ENCODE assay signal across 8 mouse cellular contexts in the genomic region with DNA sequence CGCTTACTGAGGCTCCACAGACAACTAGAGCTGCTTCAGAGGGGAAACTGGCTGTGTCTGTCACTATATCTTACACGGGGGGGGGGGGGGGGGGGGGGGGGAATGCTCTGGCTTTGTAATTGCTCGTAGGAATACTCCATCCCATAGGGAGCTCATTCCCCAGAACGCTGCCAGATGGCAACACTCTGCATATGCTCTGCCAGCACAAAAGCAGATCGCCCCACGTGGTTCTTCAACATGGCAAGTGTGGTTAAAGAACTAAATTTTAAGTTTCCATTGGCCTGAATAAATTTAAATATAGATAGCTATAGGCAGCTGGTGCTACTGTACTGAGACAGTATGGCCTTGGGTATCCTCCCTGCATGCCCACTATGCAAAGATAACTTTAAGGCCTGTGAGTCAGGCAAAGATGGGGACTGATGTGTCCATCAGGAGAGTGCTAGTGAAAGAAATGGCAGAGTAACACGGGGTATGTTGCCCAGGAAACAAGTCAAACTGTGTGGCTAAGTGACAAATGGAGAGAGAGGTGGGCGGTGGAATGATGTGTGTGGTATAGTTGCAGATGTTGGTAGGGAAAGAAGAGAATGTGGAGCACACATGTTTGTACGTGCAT. TPM values are rescaled to one million over a fixed set of nuclear protein-coding genes. Genes with fewer than 3 reads are reported as not detected.
DNase-seq lines count a peak whose midpoint lies in the region; ATAC-seq and TF ChIP-seq lines count a peak whose summit lies in the region.
"Had no signal": no experiment of that assay in that cellular context is flagged by ENCODE, and none has a peak within 500 bp of the region (broad histone marks: within the 10 kb centered on the region; RNA-seq: fewer than 3 reads in every experiment).

No protein-coding gene starts in this region.

- intact Hi-C loops in left cerebral cortex, adult 2 months (cut with DNase I), result loop anchor here (2.0 to 10.0 kb wide), 2 partner anchors 49 to 427 kb away; partner anchors contain the start of gene Det1

- peak; percentile 68; the same call in 1 of the 2 replicates for ATAC-seq in neural tube, embryonic 12.5 days (ENCODE audit: low FRiP score, low read depth)

- no peak for DNase-seq in neural tube, embryonic 10.5 days (ENCODE audit: extremely low spot score, low spot score)
- peak; percentile 44 to 66 for DNase-seq in frontal cortex, postnatal 10 days (ENCODE audit: low spot score in 2 of 2)
- peak; percentile 55 to 59 for DNase-seq in left cerebral cortex, adult 2 months (ENCODE audit: extremely low spot score in 1 of 2, low spot score in 2 of 2)
- peak; percentile 82 for DNase-seq in telencephalon, adult 2 months (ENCODE audit: low read depth, low spot score)
- DNase-seq in embryo, embryonic 9.5 days (ENCODE audit: extremely low spot score), result no peak
- no peak for DNase-seq in embryo, embryonic 10 days (ENCODE audit: low spot score)
- DNase-seq: kidney, adult 18-20 months had no signal

- H3K27ac ChIP-seq in neural tube, embryonic 12.5 days, result no peak overlapping the region
- H3K27ac ChIP-seq in left cerebral cortex, adult 2 months, result no peak overlapping the region

- 0 out of 2 replicates have a peak, but pooled peaks cover 6% of the 10 kb centered on the region for H3K27me3 ChIP-seq in neural tube, embryonic 12.5 days (replicated peaks)

- no peak overlapping the region for H3K9ac ChIP-seq in neural tube, embryonic 12.5 days

- H3K36me3 ChIP-seq in neural tube, embryonic 12.5 days, result peaks cover 2% of the 10 kb centered on the region

- 0 out of 2 replicates have a peak, but pooled peaks cover 4% of the 10 kb centered on the region for H3K4me1 ChIP-seq in neural tube, embryonic 12.5 days

- 48% methylated on average over 8 of the region's 9 CpGs for WGBS in neural tube, embryonic 12.5 days

- no peak overlapping the region for H3K4me3 ChIP-seq in neural tube, embryonic 12.5 days
- H3K4me3 ChIP-seq in left cerebral cortex, adult 2 months, result no peak overlapping the region

- no peaks in the 10 kb centered on the region for H3K9me3 ChIP-seq in neural tube, embryonic 12.5 days

- no peak for TF ChIP-seq CTCF in left cerebral cortex, adult 2 months (IDR thresholded peaks at IDR 0.05)

- no peak overlapping the region for H3K4me2 ChIP-seq in neural tube, embryonic 12.5 days (replicated peaks)

RNA-seq across cellular contexts. Expression of gene Mrpl46, which starts 14.6 kb away (rescaled TPM):
- polyA plus RNA-seq in neural tube, embryonic 12.5 days (2016; fragmentation: Nextera tagmentation; extraction: Ambion mirVana), result 61.3 and 65.2 TPM in 2 replicates
- total RNA-seq in left cerebral cortex, adult 2 months (2021), result 10 to 100 TPM; 30.2 to 37.1 TPM

RNA-seq across cellular contexts. Expression of gene Mrps11, which starts 15.0 kb away (rescaled TPM):
- 70.1 and 70.8 TPM in 2 replicates for polyA plus RNA-seq in neural tube, embryonic 12.5 days (2016; fragmentation: Nextera tagmentation; extraction: Ambion mirVana)
- 10 to 100 TPM; 34.6 to 42.3 TPM for total RNA-seq in left cerebral cortex, adult 2 months (2021)

RNA-seq across cellular contexts. Expression of gene Det1, which starts 49.1 kb away (rescaled TPM):
- 19.7 TPM in 2 replicates for polyA plus RNA-seq in neural tube, embryonic 12.5 days (2016; fragmentation: Nextera tagmentation; extraction: Ambion mirVana)
- 1 to 10 TPM; 6.1 TPM for total RNA-seq in left cerebral cortex, adult 2 months (2021)

Comparison
In these comparisons a context has a peak if more than half of its experiments do, and no peak if none do; other contexts are left out.
1. DNase-seq: peak in frontal cortex, postnatal 10 days (2 of 2), left cerebral cortex, adult 2 months (2 of 2) and telencephalon, adult 2 months (single experiment); none in neural tube, embryonic 10.5 days (single experiment), embryo, embryonic 9.5 days (single experiment) and embryo, embryonic 10 days (single experiment).